Mouse (Mus musculus) lung, embryonic 16.5 days (tissue): ENCODE measurements around the gene Ccl22. TPM values are rescaled to one million over a fixed set of nuclear protein-coding genes. Genes with fewer than 3 reads are reported as not detected.

Experiments used
- ATAC-seq: fragments of 200-750 bp; cut with Nextera tagmentation; 2 replicates; pipeline ENCODE4 v1.8.0; 2017; ENCODE audit warnings: low read depth, mild to moderate bottlenecking, moderate library complexity
- H3K27ac ChIP-seq: fragments of 300-500 bp; sonication (generic); 2 replicates; pipeline ENCODE4 v1.5.1; 2014; ENCODE audit warnings: mild to moderate bottlenecking, control low read depth, low read length
- H3K27me3 ChIP-seq: fragments of 300-500 bp; sonication (generic); 2 replicates; pipeline ENCODE4 v1.6.1; 2014; ENCODE audit warnings: low read depth, low read length, mixed read lengths; ENCODE audit not compliant: control insufficient read depth, insufficient read depth
- H3K36me3 ChIP-seq: fragments of 300-500 bp; sonication (generic); 2 replicates; pipeline ENCODE4 v1.6.1; 2014; ENCODE audit warnings: low read length; ENCODE audit not compliant: control insufficient read depth, insufficient read depth
- H3K4me1 ChIP-seq: fragments of 300-500 bp; sonication (generic); replicated peaks from 2 replicates; pipeline ENCODE4 v1.6.1; 2014; ENCODE audit warnings: low read length, mixed read lengths; ENCODE audit not compliant: control insufficient read depth, insufficient read depth
- H3K4me2 ChIP-seq: fragments of 300-500 bp; sonication (generic); 2 replicates; pipeline ENCODE4 v1.6.1; 2014; ENCODE audit warnings: low read depth, low read length, control low read depth
- H3K4me3 ChIP-seq: fragments of 300-500 bp; sonication (generic); 2 replicates; pipeline ENCODE4 v1.5.1; 2014; ENCODE audit warnings: mild to moderate bottlenecking, low read length, control low read depth
- H3K9ac ChIP-seq: fragments of 300-500 bp; sonication (generic); 2 replicates; pipeline ENCODE4 v1.6.1; 2014; ENCODE audit warnings: low read length, control low read depth
- H3K9me3 ChIP-seq: fragments of 300-500 bp; sonication (generic); 2 replicates; pipeline ENCODE4 v1.6.1; 2016; ENCODE audit warnings: low read length; ENCODE audit not compliant: control insufficient read depth
- whole genome bisulfite sequencing: fragments of 180-500 bp; shearing (Covaris S2); extraction: QIAGEN DNeasy Blood & Tissue Kit; methylation state at CpG from one replicate; pipeline ENCODE4 v1.1.7; 2014; 5-methylcytosine and 5-hydroxymethylcytosine counted together
- polyA plus RNA-seq: library from polyadenylated mRNA; unstranded; fragments of >200 nt; fragmentation: Nextera tagmentation; extraction: Ambion mirVana; gene quantifications from 2 replicates; pipeline ENCODE4 v1.2.1, GENCODE M21; 2015

Ccl22 gene
- polyA plus RNA-seq, 1 experiment from 2014 or later: not detected

DNA sequence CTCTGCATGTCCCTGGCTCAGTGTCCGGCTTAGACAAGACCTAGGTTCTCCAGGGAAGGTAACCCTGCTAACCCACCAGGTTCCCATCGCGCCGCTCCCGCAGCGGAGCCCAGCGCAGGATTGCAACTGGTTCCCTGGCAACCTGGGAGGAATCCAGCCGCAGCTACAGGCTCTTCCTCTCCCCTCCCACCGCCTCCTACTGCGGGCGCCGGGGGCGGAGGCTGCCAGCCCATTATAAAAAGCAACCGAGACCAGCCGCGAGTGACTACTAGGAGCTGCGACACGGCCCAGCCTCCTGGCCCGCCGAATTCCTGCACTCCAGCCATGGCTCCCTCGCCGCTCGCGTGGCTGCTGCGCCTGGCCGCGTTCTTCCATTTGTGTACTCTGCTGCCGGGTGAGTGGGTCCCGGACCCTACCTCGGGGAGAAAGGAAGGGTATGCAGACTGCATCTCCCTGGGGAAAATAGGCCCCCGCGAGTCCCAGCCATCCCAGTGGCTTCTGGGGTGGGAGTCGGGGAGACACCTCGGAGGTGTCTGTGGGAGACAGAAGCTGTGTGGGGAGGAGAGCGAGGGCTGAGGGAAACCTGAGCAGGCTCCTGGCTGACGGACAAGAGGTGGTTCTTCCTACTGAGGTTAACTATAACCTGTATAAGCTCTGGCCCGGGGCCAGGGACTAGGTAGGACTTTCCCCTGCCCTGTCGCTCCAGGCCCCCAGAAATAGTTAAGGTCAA lies 26.7 kb downstream of the Ccl22 start, which contains the start of gene Cx3cl1:
TSS of gene Cx3cl1 (plus strand) at position 69 of the 730 bp plus-strand sequence.
- peak within 1 kb of the TSS; percentile 51 for H3K4me3 ChIP-seq
- peak; percentile 90 for ATAC-seq
- peak within 1 kb of the TSS; percentile 79 for H3K4me2 ChIP-seq
- peak within 1 kb of the TSS; percentile 71 for H3K27ac ChIP-seq
- H3K4me1 ChIP-seq: peaks cover 13% of the 10 kb centered on the region
- peak within 1 kb of the TSS; percentile 70 for H3K9ac ChIP-seq
- H3K9me3 ChIP-seq: no peaks in the 10 kb centered on the region
- WGBS: under 1% methylated on average over 38 of the region's 38 CpGs
- H3K36me3 ChIP-seq: no peaks in the 10 kb centered on the region
- H3K27me3 ChIP-seq: peaks cover 3% of the 10 kb centered on the region; the same call in 1 of the 2 replicates

DNA sequence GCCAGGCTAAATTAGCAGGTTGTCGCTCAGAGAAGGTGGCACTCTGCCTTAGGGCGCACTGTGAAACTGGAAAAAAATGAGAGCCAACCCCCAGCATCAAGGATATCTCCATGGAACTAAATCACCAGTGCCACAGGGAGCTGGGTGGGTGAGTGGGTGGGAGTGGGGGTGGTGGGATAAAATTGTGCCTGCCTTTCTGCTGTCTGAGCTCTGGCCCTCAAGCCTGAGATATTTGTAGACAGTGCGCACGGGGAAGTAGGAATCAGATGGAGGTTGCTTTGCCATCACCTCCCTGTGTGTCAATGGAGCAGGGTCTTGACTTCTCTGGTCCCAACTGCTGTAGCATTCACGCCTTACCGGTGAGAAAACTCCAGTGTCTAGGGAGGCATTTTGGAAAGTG lies 27.7 kb downstream of the Ccl22 start:
- no peak for ATAC-seq
- Histone ChIP-seq H3K4me2 (no peak overlapping the region), H3K4me3 (no peak overlapping the region), H3K27me3 (no peaks in the 10 kb centered on the region), H3K36me3 (no peaks in the 10 kb centered on the region), H3K27ac (no peak overlapping the region), H3K9me3 (no peaks in the 10 kb centered on the region), H3K9ac (no peak overlapping the region), H3K4me1 (peaks cover 16% of the 10 kb centered on the region)
- WGBS: 55% methylated on average over 6 of the region's 6 CpGs

DNA sequence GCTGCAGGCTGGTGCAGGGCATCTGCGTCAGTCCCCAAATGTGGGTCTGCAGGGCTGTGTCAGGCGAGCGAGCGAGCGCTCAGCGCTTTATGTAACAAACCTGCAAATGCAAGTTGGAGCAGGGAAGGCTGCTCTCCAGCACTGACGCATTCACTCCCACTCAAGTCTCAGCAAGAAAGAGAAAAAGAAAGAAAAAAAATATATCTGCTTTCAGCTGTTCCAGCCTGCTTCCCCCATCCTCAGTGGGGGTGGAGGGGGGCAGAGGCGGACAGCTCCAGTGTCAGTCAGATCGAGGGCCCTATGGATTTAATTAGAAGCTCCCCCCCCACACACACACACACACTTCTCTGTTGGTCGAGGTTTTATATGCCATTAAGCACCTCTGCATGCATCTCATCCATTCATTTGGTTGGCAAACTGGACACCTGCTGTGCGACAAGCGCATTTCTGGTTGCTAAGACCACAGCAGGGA lies 28.3 kb downstream of the Ccl22 start:
- Histone ChIP-seq H3K9ac (no peak overlapping the region), H3K27ac (no peak overlapping the region), H3K4me3 (no peak overlapping the region), H3K27me3 (no peaks in the 10 kb centered on the region), H3K9me3 (no peaks in the 10 kb centered on the region), H3K4me1 (peaks cover 23% of the 10 kb centered on the region), H3K4me2 (no peak overlapping the region), H3K36me3 (no peaks in the 10 kb centered on the region)
- ATAC-seq: no peak
- 45% methylated on average over 12 of the region's 12 CpGs for WGBS

GRCm38 (mm10) chr8:94774601-94775000 lies 29.2 kb downstream of the Ccl22 start:
- Histone ChIP-seq H3K4me3 (no peak overlapping the region), H3K4me2 (no peak overlapping the region), H3K9ac (no peak overlapping the region), H3K27ac (no peak overlapping the region), H3K9me3 (no peaks in the 10 kb centered on the region), H3K36me3 (no peaks in the 10 kb centered on the region), H3K4me1 (peaks cover 24% of the 10 kb centered on the region), H3K27me3 (no peaks in the 10 kb centered on the region)
- WGBS: 77% methylated on average over 1 of the region's 1 CpGs
- no peak for ATAC-seq

DNA sequence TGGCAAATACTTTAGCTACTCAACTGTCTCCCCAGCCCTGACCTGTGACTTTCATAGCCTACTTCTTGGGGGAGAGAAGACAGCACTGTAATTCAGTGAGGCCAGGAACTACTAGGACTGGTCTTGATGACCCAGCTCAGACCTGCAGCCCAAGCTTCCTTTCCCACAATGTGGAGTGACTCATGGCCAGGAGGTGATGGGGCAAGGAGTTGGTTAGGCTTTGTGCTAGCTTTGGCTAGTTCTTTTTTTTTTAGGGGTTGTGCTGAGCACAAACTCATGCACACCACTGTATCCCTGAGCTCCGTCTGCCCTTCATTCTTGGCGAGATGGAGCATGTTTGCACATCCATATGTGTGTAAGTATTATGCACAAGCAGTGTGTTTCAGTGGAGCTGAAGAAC lies 31.0 kb downstream of the Ccl22 start:
- ATAC-seq: no peak
- Histone ChIP-seq H3K9ac (no peak overlapping the region), H3K4me3 (no peak overlapping the region), H3K27ac (no peak overlapping the region), H3K9me3 (no peaks in the 10 kb centered on the region), H3K36me3 (no peaks in the 10 kb centered on the region), H3K4me2 (no peak overlapping the region), H3K27me3 (no peaks in the 10 kb centered on the region), H3K4me1 (peaks cover 19% of the 10 kb centered on the region)
- WGBS: 71% methylated on average over 2 of the region's 2 CpGs

GRCm38 (mm10) chr8:94778036-94778435 lies 32.6 kb downstream of the Ccl22 start:
- ATAC-seq: peak; percentile 43
- WGBS: 47% methylated on average over 10 of the region's 10 CpGs
- no peaks in the 10 kb centered on the region for H3K36me3 ChIP-seq
- peaks cover 18% of the 10 kb centered on the region for H3K4me1 ChIP-seq
- H3K27ac ChIP-seq: peak overlapping the region; percentile 2
- H3K27me3 ChIP-seq: no peaks in the 10 kb centered on the region
- H3K4me2 ChIP-seq: no peak overlapping the region
- H3K9me3 ChIP-seq: no peaks in the 10 kb centered on the region
- no peak overlapping the region for H3K9ac ChIP-seq
- H3K4me3 ChIP-seq: no peak overlapping the region

DNA sequence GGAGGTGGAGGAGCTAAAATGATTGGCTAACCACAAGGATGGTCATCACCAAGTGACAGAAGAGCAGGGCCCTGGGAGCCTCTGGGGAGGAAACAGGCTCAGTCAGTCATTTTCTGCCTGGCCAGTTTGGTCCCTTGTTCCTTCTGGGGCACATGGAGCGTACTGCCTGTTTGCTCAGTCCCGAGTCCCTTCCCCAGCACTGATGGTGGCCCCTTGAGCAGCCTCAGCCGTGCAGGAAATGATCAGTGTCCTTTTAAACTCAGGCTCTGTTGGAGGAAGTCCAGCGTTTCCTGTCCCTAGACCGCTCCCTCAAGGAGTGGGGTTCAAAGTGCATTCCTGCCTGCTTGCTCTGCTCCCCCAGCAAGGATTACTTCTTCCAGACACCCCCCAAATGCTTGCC lies 33.1 kb downstream of the Ccl22 start:
- 0 out of 2 replicates have a peak overlapping the region, but pooled peaks have one; percentile 29 for H3K9ac ChIP-seq
- no peak overlapping the region for H3K4me3 ChIP-seq
- H3K4me1 ChIP-seq: peaks cover 18% of the 10 kb centered on the region
- peak; percentile 82 for ATAC-seq
- no peaks in the 10 kb centered on the region for H3K36me3 ChIP-seq
- peak overlapping the region; percentile 2 for H3K27ac ChIP-seq
- no peaks in the 10 kb centered on the region for H3K9me3 ChIP-seq
- no peak overlapping the region for H3K4me2 ChIP-seq
- H3K27me3 ChIP-seq: no peaks in the 10 kb centered on the region
- 7% methylated on average over 5 of the region's 5 CpGs for WGBS

DNA sequence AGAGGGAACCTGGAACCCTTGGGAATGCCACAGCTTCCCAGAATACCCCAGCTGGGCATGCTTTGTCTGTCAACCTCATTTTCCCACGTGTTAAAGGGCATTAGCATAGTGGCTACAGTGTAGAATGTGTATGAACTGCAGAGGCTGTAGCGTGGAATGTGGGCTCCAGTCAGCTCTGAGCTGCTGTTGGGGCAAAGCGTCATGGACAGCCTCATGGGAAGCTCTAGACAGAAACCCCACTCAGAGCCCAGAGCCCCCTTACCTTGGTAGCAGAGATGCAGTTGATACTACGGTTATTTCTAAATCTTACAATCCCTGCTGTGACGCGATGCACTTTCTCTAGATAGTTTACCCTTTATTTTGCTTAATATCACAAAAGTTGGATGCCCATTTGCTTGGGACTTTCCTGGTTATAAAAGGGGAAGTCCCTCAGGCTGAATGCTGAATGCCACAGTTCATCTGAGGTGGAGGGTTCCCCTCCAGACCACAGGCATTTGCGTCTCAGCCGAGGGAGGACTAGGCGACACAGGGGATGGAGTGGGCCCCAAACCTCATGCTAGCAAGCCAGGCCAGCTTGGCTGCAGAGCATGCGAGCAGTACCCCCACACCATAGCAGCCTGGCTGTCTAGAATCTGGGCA lies 33.6 kb downstream of the Ccl22 start:
- 59% methylated on average over 10 of the region's 10 CpGs for WGBS
- Histone ChIP-seq H3K4me3 (no peak overlapping the region), H3K4me2 (no peak overlapping the region), H3K9me3 (no peaks in the 10 kb centered on the region), H3K27me3 (no peaks in the 10 kb centered on the region), H3K4me1 (peaks cover 18% of the 10 kb centered on the region), H3K9ac (0 out of 2 replicates have a peak overlapping the region, but pooled peaks have one; percentile 29), H3K27ac (peak overlapping the region; percentile 2), H3K36me3 (no peaks in the 10 kb centered on the region)
- ATAC-seq: 0 out of 2 replicates have a peak, but pooled peaks have one; percentile 18

GRCm38 (mm10) chr8:94779534-94780294 lies 34.3 kb downstream of the Ccl22 start:
- no peak for ATAC-seq
- H3K27me3 ChIP-seq: no peaks in the 10 kb centered on the region
- no peaks in the 10 kb centered on the region for H3K36me3 ChIP-seq
- 94% methylated on average over 16 of the region's 16 CpGs for WGBS
- no peak overlapping the region for H3K27ac ChIP-seq
- no peaks in the 10 kb centered on the region for H3K9me3 ChIP-seq
- H3K4me3 ChIP-seq: no peak overlapping the region
- H3K4me2 ChIP-seq: no peak overlapping the region
- peaks cover 18% of the 10 kb centered on the region for H3K4me1 ChIP-seq
- H3K9ac ChIP-seq: no peak overlapping the region
